Mouse (Mus musculus) cerebellum, adult 2 months (tissue): Measurements from ENCODE around the gene Gys2.

Experiments
- CTCF ChIP-seq: fragments of 200-500 bp; IDR thresholded peaks from 2 replicates; pipeline ENCODE4 v1.5.1; 2011; ENCODE audit warnings: low read depth, mild to moderate bottlenecking, control low read depth, low read length, moderate library complexity, borderline replicate concordance; ENCODE audit not compliant: insufficient read depth
- POLR2A ChIP-seq: fragments of 200-500 bp; IDR thresholded peaks from 2 replicates; pipeline ENCODE4 v1.6.1; 2011; ENCODE audit warnings: low read length, control low read depth, borderline replicate concordance; ENCODE audit not compliant: insufficient read depth

DNA sequence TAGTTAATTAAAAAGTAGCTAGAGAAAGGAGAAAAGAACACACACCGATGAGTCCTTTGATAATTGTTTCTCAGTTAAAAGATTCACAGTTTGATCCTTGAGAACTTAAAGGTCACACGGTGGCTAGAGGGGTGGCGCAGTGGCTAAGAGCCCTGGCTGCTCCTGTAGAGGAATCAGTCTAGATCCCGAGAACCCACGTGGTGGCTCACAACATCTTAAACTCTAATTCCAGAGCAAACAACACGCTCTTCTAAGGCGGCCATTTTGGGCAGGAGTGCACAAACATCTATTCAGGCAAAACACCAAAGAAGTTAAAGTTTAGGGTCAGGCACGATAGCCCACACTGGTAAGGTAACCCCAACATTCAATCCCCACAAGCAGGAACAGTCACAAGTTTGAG, 30.7 kb upstream of the Gys2 start:
- TF ChIP-seq CTCF (no peak), POLR2A (no peak)
